Mouse (Mus musculus) heart, adult 2 months (tissue): ENCODE data around the gene Dpf2.

Source experiments
- CTCF ChIP-seq: fragments of 200-600 bp; IDR thresholded peaks from 2 replicates; pipeline ENCODE4 v1.8.1; 2022; ENCODE audit warnings: antibody characterized with exemption, mild to moderate bottlenecking, moderate library complexity
- EP300 ChIP-seq: fragments of 200-500 bp; IDR thresholded peaks from 2 replicates; pipeline ENCODE4 v1.6.1; 2011; ENCODE audit warnings: low read depth, low read length, control low read depth; ENCODE audit not compliant: insufficient read depth

DNA sequence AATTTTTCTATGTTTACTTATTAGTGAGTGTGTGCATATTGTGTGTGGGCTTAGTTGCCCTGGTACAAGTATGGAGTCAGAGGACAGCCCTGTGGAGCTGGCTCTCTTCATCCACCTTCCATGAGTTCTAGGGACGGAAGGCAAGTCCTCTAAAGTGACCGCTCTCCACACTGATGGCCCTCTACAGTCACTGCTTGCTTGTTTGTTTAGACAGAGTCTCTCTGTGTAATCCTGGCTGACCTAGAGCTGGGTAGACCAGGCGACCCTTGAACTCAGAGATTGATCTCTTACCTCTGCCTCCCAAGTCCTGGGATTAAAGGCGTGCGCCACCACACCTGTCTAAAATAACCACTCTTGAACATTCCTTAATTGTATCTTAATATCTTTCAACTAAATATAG lies 44.6 kb upstream of the Dpf2 start:
- TF ChIP-seq EP300 (no peak), CTCF (no peak)
